In genomic region chr16:50615569-50615968, GRCm38 (mm10) we compare ENCODE assay signal across 16 mouse cellular contexts. TPM values are rescaled to one million over a fixed set of nuclear protein-coding genes. Genes with fewer than 3 reads are reported as not detected.
A peak's percentile ranks its signal among the peaks of the same experiment; 100 is the strongest.
DNase-seq lines count a peak whose midpoint lies in the region; ATAC-seq and TF ChIP-seq lines count a peak whose summit lies in the region.
"Had no signal": no experiment of that assay in that cellular context is flagged by ENCODE, and none has a peak within 500 bp of the region (broad histone marks: within the 10 kb centered on the region; RNA-seq: fewer than 3 reads in every experiment).

No protein-coding gene starts in this region.

- no peak overlapping the region for H3K27ac ChIP-seq in kidney, postnatal 0 days
- H3K27ac ChIP-seq in embryonic facial prominence, embryonic 14.5 days (replicated peaks; ENCODE audit: low read depth, low read length): no peak overlapping the region
- no peak overlapping the region; the same call in 1 of the 2 replicates for H3K27ac ChIP-seq in forebrain, embryonic 16.5 days (ENCODE audit: low read length)
- H3K27ac ChIP-seq in midbrain, embryonic 12.5 days (replicated peaks): peak overlapping the region; percentile 46; the same call in 1 of the 2 replicates
- no peak overlapping the region for H3K27ac ChIP-seq in kidney, embryonic 16.5 days (ENCODE audit: low read length)
- H3K27ac ChIP-seq: liver, embryonic 13.5 days had no signal

- H3K4me3 ChIP-seq in kidney, postnatal 0 days (replicated peaks; ENCODE audit: low read depth, low read length): no peak overlapping the region
- H3K4me3 ChIP-seq in embryonic facial prominence, embryonic 14.5 days (ENCODE audit: low read depth, low read length): no peak overlapping the region
- H3K4me3 ChIP-seq in forebrain, embryonic 16.5 days (replicated peaks; ENCODE audit: low read length): no peak overlapping the region
- no peak overlapping the region for H3K4me3 ChIP-seq in midbrain, embryonic 12.5 days
- H3K4me3 ChIP-seq in kidney, embryonic 16.5 days (ENCODE audit: low read length): no peak overlapping the region
- H3K4me3 ChIP-seq: erythroblast, embryonic 14.5 days; liver, embryonic 13.5 days had no signal

- ATAC-seq in kidney, postnatal 0 days (replicated peaks; ENCODE audit: low FRiP score, low read depth): no peak
- ATAC-seq in embryonic facial prominence, embryonic 14.5 days (ENCODE audit: low read depth): no peak
- peak; percentile 90 for ATAC-seq in forebrain, embryonic 16.5 days
- ATAC-seq in midbrain, embryonic 12.5 days (ENCODE audit: low FRiP score, low read depth): peak; percentile 66; the same call in 1 of the 2 replicates
- ATAC-seq in kidney, embryonic 16.5 days (ENCODE audit: low FRiP score, low TSS enrichment): no peak

- no peaks in the 10 kb centered on the region for H3K27me3 ChIP-seq in kidney, postnatal 0 days (ENCODE audit: insufficient read depth, low read length)
- no peaks in the 10 kb centered on the region for H3K27me3 ChIP-seq in embryonic facial prominence, embryonic 14.5 days (replicated peaks; ENCODE audit: control insufficient read depth, insufficient read depth, low read length)
- H3K27me3 ChIP-seq in forebrain, embryonic 16.5 days (replicated peaks; ENCODE audit: control insufficient read depth, insufficient read depth, low read length): no peaks in the 10 kb centered on the region
- peaks cover 29% of the 10 kb centered on the region for H3K27me3 ChIP-seq in midbrain, embryonic 12.5 days
- no peaks in the 10 kb centered on the region for H3K27me3 ChIP-seq in kidney, embryonic 16.5 days (ENCODE audit: insufficient read depth, low read length)
- H3K27me3 ChIP-seq: liver, embryonic 13.5 days had no signal

- H3K9me3 ChIP-seq in kidney, postnatal 0 days (replicated peaks; ENCODE audit: low read length): no peaks in the 10 kb centered on the region
- no peaks in the 10 kb centered on the region for H3K9me3 ChIP-seq in embryonic facial prominence, embryonic 14.5 days (ENCODE audit: control insufficient read depth, low read length)
- no peaks in the 10 kb centered on the region for H3K9me3 ChIP-seq in forebrain, embryonic 16.5 days (ENCODE audit: control insufficient read depth, low read length)
- no peaks in the 10 kb centered on the region for H3K9me3 ChIP-seq in midbrain, embryonic 12.5 days
- no peaks in the 10 kb centered on the region for H3K9me3 ChIP-seq in kidney, embryonic 16.5 days (ENCODE audit: low read length)
- H3K9me3 ChIP-seq: liver, embryonic 13.5 days had no signal

- DNase-seq in kidney, postnatal 0 days (ENCODE audit: low spot score): peak; percentile 18
- no peak for DNase-seq in kidney, postnatal 10 days
- peak; percentile 86 for DNase-seq in embryonic facial prominence, embryonic 14.5 days (ENCODE audit: low spot score)
- DNase-seq in frontal cortex, postnatal 25 days (ENCODE audit: low spot score in 2 of 2): no peak
- DNase-seq in heart, postnatal 10 days: no peak
- DNase-seq: adrenal gland, adult 2 months; gastrocnemius, postnatal 36 days; kidney, adult 18-20 months; liver, embryonic 13.5 days; lung, postnatal 36 days; thymus, postnatal 14 days had no signal

- no peaks in the 10 kb centered on the region for H3K4me1 ChIP-seq in kidney, postnatal 0 days (replicated peaks; ENCODE audit: insufficient read depth, low read length)
- no peaks in the 10 kb centered on the region for H3K4me1 ChIP-seq in embryonic facial prominence, embryonic 14.5 days (ENCODE audit: control insufficient read depth, insufficient read depth, low read length)
- no peaks in the 10 kb centered on the region; the same call in 1 of the 2 replicates for H3K4me1 ChIP-seq in forebrain, embryonic 16.5 days (replicated peaks; ENCODE audit: control insufficient read depth, insufficient read depth, low read length)
- no peaks in the 10 kb centered on the region for H3K4me1 ChIP-seq in midbrain, embryonic 12.5 days
- H3K4me1 ChIP-seq in kidney, embryonic 16.5 days (ENCODE audit: insufficient read depth, low read length): no peaks in the 10 kb centered on the region
- H3K4me1 ChIP-seq: liver, embryonic 13.5 days had no signal

- no peak overlapping the region for H3K9ac ChIP-seq in kidney, postnatal 0 days (ENCODE audit: low read depth, low read length)
- no peak overlapping the region for H3K9ac ChIP-seq in embryonic facial prominence, embryonic 14.5 days (ENCODE audit: low read depth, low read length)
- no peak overlapping the region for H3K9ac ChIP-seq in forebrain, embryonic 16.5 days (replicated peaks; ENCODE audit: low read depth, low read length)
- H3K9ac ChIP-seq in midbrain, embryonic 12.5 days (replicated peaks): no peak overlapping the region
- no peak overlapping the region for H3K9ac ChIP-seq in kidney, embryonic 16.5 days (replicated peaks; ENCODE audit: low read length)
- H3K9ac ChIP-seq: liver, embryonic 13.5 days had no signal

- no peaks in the 10 kb centered on the region for H3K36me3 ChIP-seq in kidney, postnatal 0 days (ENCODE audit: insufficient read depth, low read length)
- H3K36me3 ChIP-seq in embryonic facial prominence, embryonic 14.5 days (ENCODE audit: control insufficient read depth, insufficient read depth, low read length): no peaks in the 10 kb centered on the region
- no peaks in the 10 kb centered on the region for H3K36me3 ChIP-seq in forebrain, embryonic 16.5 days (ENCODE audit: control insufficient read depth, insufficient read depth)
- no peaks in the 10 kb centered on the region for H3K36me3 ChIP-seq in midbrain, embryonic 12.5 days
- no peaks in the 10 kb centered on the region for H3K36me3 ChIP-seq in kidney, embryonic 16.5 days (ENCODE audit: insufficient read depth, low read length)
- H3K36me3 ChIP-seq: liver, embryonic 13.5 days had no signal

- WGBS in kidney, postnatal 0 days: 40% methylated on average over 7 of the region's 7 CpGs
- WGBS in embryonic facial prominence, embryonic 14.5 days: 37% methylated on average over 7 of the region's 7 CpGs
- 9% methylated on average over 7 of the region's 7 CpGs for WGBS in forebrain, embryonic 16.5 days
- WGBS in midbrain, embryonic 12.5 days: 44% methylated on average over 7 of the region's 7 CpGs
- WGBS in kidney, embryonic 16.5 days: 48% methylated on average over 7 of the region's 7 CpGs

- no peak overlapping the region for H3K4me2 ChIP-seq in kidney, postnatal 0 days (ENCODE audit: low read length)
- no peak overlapping the region for H3K4me2 ChIP-seq in embryonic facial prominence, embryonic 14.5 days (ENCODE audit: low read depth, low read length)
- H3K4me2 ChIP-seq in forebrain, embryonic 16.5 days (ENCODE audit: low read length): no peak overlapping the region
- no peak overlapping the region for H3K4me2 ChIP-seq in midbrain, embryonic 12.5 days (replicated peaks)
- no peak overlapping the region for H3K4me2 ChIP-seq in kidney, embryonic 16.5 days (replicated peaks; ENCODE audit: low read depth, low read length)
- H3K4me2 ChIP-seq: liver, embryonic 13.5 days had no signal

- intact Hi-C loops in heart, postnatal 10 days (cut with DNase I): no loop called here

- TF ChIP-seq CTCF in kidney, postnatal 0 days (IDR thresholded peaks at IDR 0.05; ENCODE audit: low read depth): no peak

RNA-seq across cellular contexts. Expression of gene Ccdc54, which starts 24.6 kb away (rescaled TPM):
- not detected in 2 replicates for polyA plus RNA-seq in kidney, postnatal 0 days (2015; fragmentation: Nextera tagmentation; extraction: Ambion mirVana)
- polyA plus RNA-seq in embryonic facial prominence, embryonic 14.5 days (2014; fragmentation: Nextera tagmentation; extraction: Ambion mirVana): not detected in 2 replicates
- polyA plus RNA-seq in forebrain, embryonic 16.5 days (2015; fragmentation: Nextera tagmentation; extraction: Ambion mirVana): not detected in 2 replicates
- polyA plus RNA-seq in midbrain, embryonic 12.5 days (2016; fragmentation: Nextera tagmentation; extraction: Ambion mirVana): not detected in 2 replicates
- total RNA-seq in heart, postnatal 10 days (2021): not detected
- polyA plus RNA-seq in kidney, embryonic 16.5 days (2015; fragmentation: Nextera tagmentation; extraction: Ambion mirVana): not detected in 2 replicates
- total RNA-seq: adrenal gland, adult 2 months; gastrocnemius, postnatal 36 days had no signal
- polyA plus RNA-seq: adrenal gland, adult 2 months; erythroblast, embryonic 14.5 days; heart, embryonic 16.5 days; liver, embryonic 13.5 days had no signal

Comparison
In these comparisons a context has a peak if more than half of its experiments do, and no peak if none do; other contexts are left out.
1. DNase-seq: peak in kidney, postnatal 0 days (single experiment) and embryonic facial prominence, embryonic 14.5 days (single experiment); none in kidney, postnatal 10 days (single experiment), frontal cortex, postnatal 25 days (0 of 2) and heart, postnatal 10 days (0 of 2).
2. ATAC-seq: peak in forebrain, embryonic 16.5 days (single experiment) and midbrain, embryonic 12.5 days (single experiment); none in kidney, postnatal 0 days (single experiment), embryonic facial prominence, embryonic 14.5 days (single experiment) and kidney, embryonic 16.5 days (single experiment).